Mouse (Mus musculus): Measurements from ENCODE around the gene Akap8. TPM values are rescaled to one million over a fixed set of nuclear protein-coding genes. Genes with fewer than 3 reads are reported as not detected.

The Akap8 gene
- polyA plus RNA-seq, 1 experiment, result not detected

- peaks cover 6% of the 10 kb centered on the region; the same call in 1 of the 2 replicates for H3K4me1 ChIP-seq (ENCODE audit: control insufficient read depth, insufficient read depth, low read length)
- H3K27ac ChIP-seq (ENCODE audit: insufficient read depth, low read depth, low read length), result no peak overlapping the region
- H3K4me3 ChIP-seq (ENCODE audit: insufficient read depth, low read depth, low read length), result no peak overlapping the region
- TF ChIP-seq CTCF (IDR thresholded peaks at IDR 0.05; ENCODE audit: insufficient read depth, low read depth, low read length), result no peak
- no peak for TF ChIP-seq POLR2A (IDR thresholded peaks at IDR 0.05; ENCODE audit: insufficient read depth, low read depth, low read length)
- WGBS, result 73% methylated on average over 1 of the region's 1 CpGs
These were observed 53.4 kb downstream of the Akap8 start for GRCm38 (mm10) chr17:32267617-32268016.

- Histone ChIP-seq H3K27ac (ENCODE audit: insufficient read depth, low read depth, low read length) (no peak overlapping the region), H3K4me1 (ENCODE audit: control insufficient read depth, insufficient read depth, low read length) (peaks cover 6% of the 10 kb centered on the region; the same call in 1 of the 2 replicates), H3K4me3 (ENCODE audit: insufficient read depth, low read depth, low read length) (no peak overlapping the region)
- WGBS, result 58% methylated on average over 2 of the region's 2 CpGs
- TF ChIP-seq POLR2A (IDR thresholded peaks at IDR 0.05; ENCODE audit: insufficient read depth, low read depth, low read length), result no peak
- no peak for TF ChIP-seq CTCF (IDR thresholded peaks at IDR 0.05; ENCODE audit: insufficient read depth, low read depth, low read length)
These were observed 57.4 kb downstream of the Akap8 start for GRCm38 (mm10) chr17:32263672-32264071.

GRCm38 (mm10) chr17:32262831-32263559 is 58.0 kb downstream of the Akap8 start:
- H3K4me1 ChIP-seq (ENCODE audit: control insufficient read depth, insufficient read depth, low read length), result peaks cover 9% of the 10 kb centered on the region
- no peak overlapping the region for H3K4me3 ChIP-seq (ENCODE audit: insufficient read depth, low read depth, low read length)
- TF ChIP-seq POLR2A (IDR thresholded peaks at IDR 0.05; ENCODE audit: insufficient read depth, low read depth, low read length), result no peak
- TF ChIP-seq CTCF (IDR thresholded peaks at IDR 0.05; ENCODE audit: insufficient read depth, low read depth, low read length), result no peak
- H3K27ac ChIP-seq (ENCODE audit: insufficient read depth, low read depth, low read length), result no peak overlapping the region
- 83% methylated on average over 8 of the region's 8 CpGs for WGBS

GRCm38 (mm10) chr17:32258869-32259268 is 62.2 kb downstream of the Akap8 start:
- no peak overlapping the region for H3K4me3 ChIP-seq (ENCODE audit: insufficient read depth, low read depth, low read length)
- H3K27ac ChIP-seq (ENCODE audit: insufficient read depth, low read depth, low read length), result no peak overlapping the region
- WGBS, result 83% methylated on average over 2 of the region's 2 CpGs
- peaks cover 7% of the 10 kb centered on the region for H3K4me1 ChIP-seq (ENCODE audit: control insufficient read depth, insufficient read depth, low read length)
- TF ChIP-seq POLR2A (IDR thresholded peaks at IDR 0.05; ENCODE audit: insufficient read depth, low read depth, low read length), result no peak
- TF ChIP-seq CTCF (IDR thresholded peaks at IDR 0.05; ENCODE audit: insufficient read depth, low read depth, low read length), result no peak

GRCm38 (mm10) chr17:32257944-32258343 is 63.1 kb downstream of the Akap8 start:
- no peak for TF ChIP-seq POLR2A (IDR thresholded peaks at IDR 0.05; ENCODE audit: insufficient read depth, low read depth, low read length)
- Histone ChIP-seq H3K27ac (ENCODE audit: insufficient read depth, low read depth, low read length) (no peak overlapping the region), H3K4me1 (ENCODE audit: control insufficient read depth, insufficient read depth, low read length) (peaks cover 4% of the 10 kb centered on the region), H3K4me3 (ENCODE audit: insufficient read depth, low read depth, low read length) (no peak overlapping the region)
- WGBS, result 68% methylated on average over 6 of the region's 6 CpGs

- WGBS, result 89% methylated on average over 2 of the region's 2 CpGs
- Histone ChIP-seq H3K27ac (ENCODE audit: insufficient read depth, low read depth, low read length) (no peak overlapping the region), H3K4me1 (ENCODE audit: control insufficient read depth, insufficient read depth, low read length) (peaks cover 4% of the 10 kb centered on the region), H3K4me3 (ENCODE audit: insufficient read depth, low read depth, low read length) (no peak overlapping the region)
- TF ChIP-seq CTCF (IDR thresholded peaks at IDR 0.05; ENCODE audit: insufficient read depth, low read depth, low read length) (no peak), POLR2A (IDR thresholded peaks at IDR 0.05; ENCODE audit: insufficient read depth, low read depth, low read length) (no peak)
These were observed 63.6 kb downstream of the Akap8 start for GRCm38 (mm10) chr17:32257452-32257851.

GRCm38 (mm10) chr17:32256896-32257295 is 64.1 kb downstream of the Akap8 start:
- no peak overlapping the region for H3K4me3 ChIP-seq (ENCODE audit: insufficient read depth, low read depth, low read length)
- peaks cover 4% of the 10 kb centered on the region for H3K4me1 ChIP-seq (ENCODE audit: control insufficient read depth, insufficient read depth, low read length)
- TF ChIP-seq POLR2A (IDR thresholded peaks at IDR 0.05; ENCODE audit: insufficient read depth, low read depth, low read length) (no peak), CTCF (IDR thresholded peaks at IDR 0.05; ENCODE audit: insufficient read depth, low read depth, low read length) (no peak)
- WGBS, result 39% methylated on average over 2 of the region's 2 CpGs
- no peak overlapping the region for H3K27ac ChIP-seq (ENCODE audit: insufficient read depth, low read depth, low read length)

Other genes starting within 250 kb of the Akap8 start
- not detected in 2 replicates for gene Notch3, start 154.4 kb downstream of the Akap8 start, polyA plus RNA-seq (2012; ENCODE audit: insufficient read depth, insufficient read length, low replicate concordance, missing spikeins)
- gene Ephx3, start 131.7 kb downstream of the Akap8 start, polyA plus RNA-seq (2012; ENCODE audit: insufficient read depth, insufficient read length, low replicate concordance, missing spikeins), result not detected in 2 replicates
- not detected in 2 replicates for gene Brd4, start 36.5 kb downstream of the Akap8 start, polyA plus RNA-seq (2012; ENCODE audit: insufficient read depth, insufficient read length, low replicate concordance, missing spikeins)
- gene Akap8l, start 29.4 kb upstream of the Akap8 start, polyA plus RNA-seq (2012; ENCODE audit: insufficient read depth, insufficient read length, low replicate concordance, missing spikeins), result not detected in 2 replicates
- gene Wiz, start 68.2 kb upstream of the Akap8 start, polyA plus RNA-seq (2012; ENCODE audit: insufficient read depth, insufficient read length, low replicate concordance, missing spikeins), result not detected in 2 replicates
- gene Rasal3, start 82.3 kb upstream of the Akap8 start, polyA plus RNA-seq (2012; ENCODE audit: insufficient read depth, insufficient read length, low replicate concordance, missing spikeins), result 242 TPM in 1 of 2 replicates, not detected in the other
- not detected in 2 replicates for gene Pglyrp2, start 102.9 kb upstream of the Akap8 start, polyA plus RNA-seq (2012; ENCODE audit: insufficient read depth, insufficient read length, low replicate concordance, missing spikeins)
- not detected in 2 replicates for gene Cyp4f39, start 131.5 kb upstream of the Akap8 start, polyA plus RNA-seq (2012; ENCODE audit: insufficient read depth, insufficient read length, low replicate concordance, missing spikeins)
- gene Cyp4f17, start 184.8 kb upstream of the Akap8 start, polyA plus RNA-seq (2012; ENCODE audit: insufficient read depth, insufficient read length, low replicate concordance, missing spikeins), result not detected in 2 replicates
- not detected in 2 replicates for gene Cyp4f16, start 215.3 kb upstream of the Akap8 start, polyA plus RNA-seq (2012; ENCODE audit: insufficient read depth, insufficient read length, low replicate concordance, missing spikeins)